Mouse (Mus musculus): ENCODE results near the gene Vps45.

The Vps45 gene

DNA sequence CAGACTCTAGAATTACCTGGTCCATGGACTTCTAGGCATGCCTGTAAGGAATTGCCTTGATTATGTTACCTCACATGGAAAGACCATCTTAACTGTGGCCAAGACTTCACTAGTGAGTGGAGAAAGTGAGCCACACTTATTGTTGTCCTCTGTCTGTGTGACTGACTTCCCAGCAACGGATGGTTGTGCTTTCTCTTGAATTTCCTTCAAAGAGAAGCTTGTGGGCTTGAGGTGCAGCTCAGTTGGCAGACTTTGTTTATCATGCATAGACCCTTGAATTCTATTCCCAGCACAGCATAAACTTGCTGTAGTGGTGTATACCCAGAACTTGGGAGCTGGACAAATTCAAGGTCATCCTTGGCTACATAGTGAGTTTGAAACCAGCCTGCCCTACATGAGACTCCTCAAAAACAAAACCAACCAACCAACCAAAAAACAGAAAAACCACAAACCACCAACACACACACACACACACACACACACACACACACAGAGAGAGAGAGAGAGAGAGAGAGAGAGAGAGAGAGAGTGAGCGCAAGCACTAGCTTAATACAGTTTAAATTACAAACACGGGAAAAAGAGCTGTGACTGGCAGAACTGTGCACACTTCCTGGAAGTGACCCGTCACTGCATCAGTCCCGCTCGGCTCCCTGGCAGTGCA is 26.1 kb downstream of the Vps45 start:
- TF ChIP-seq GATA4 (IDR thresholded peaks at IDR 0.05; ENCODE audit: insufficient replicate concordance, low read length): no peak

GRCm38 (mm10) chr3:96029766-96030165 is 28.5 kb downstream of the Vps45 start:
- TF ChIP-seq GATA4 (IDR thresholded peaks at IDR 0.05; ENCODE audit: insufficient replicate concordance, low read length): no peak

GRCm38 (mm10) chr3:96029336-96029735 is 28.9 kb downstream of the Vps45 start:
- TF ChIP-seq GATA4 (IDR thresholded peaks at IDR 0.05; ENCODE audit: insufficient replicate concordance, low read length): no peak

- TF ChIP-seq GATA4 (IDR thresholded peaks at IDR 0.05; ENCODE audit: insufficient replicate concordance, low read length): no peak
Measured at GRCm38 (mm10) chr3:96027875-96028274, 30.4 kb downstream of the Vps45 start.

- TF ChIP-seq GATA4 (IDR thresholded peaks at IDR 0.05; ENCODE audit: insufficient replicate concordance, low read length): no peak
Measured at GRCm38 (mm10) chr3:96027145-96027544, 31.1 kb downstream of the Vps45 start.

GRCm38 (mm10) chr3:96021421-96022128 is 36.7 kb downstream of the Vps45 start:
- no peak for TF ChIP-seq GATA4 (IDR thresholded peaks at IDR 0.05; ENCODE audit: insufficient replicate concordance, low read length)

DNA sequence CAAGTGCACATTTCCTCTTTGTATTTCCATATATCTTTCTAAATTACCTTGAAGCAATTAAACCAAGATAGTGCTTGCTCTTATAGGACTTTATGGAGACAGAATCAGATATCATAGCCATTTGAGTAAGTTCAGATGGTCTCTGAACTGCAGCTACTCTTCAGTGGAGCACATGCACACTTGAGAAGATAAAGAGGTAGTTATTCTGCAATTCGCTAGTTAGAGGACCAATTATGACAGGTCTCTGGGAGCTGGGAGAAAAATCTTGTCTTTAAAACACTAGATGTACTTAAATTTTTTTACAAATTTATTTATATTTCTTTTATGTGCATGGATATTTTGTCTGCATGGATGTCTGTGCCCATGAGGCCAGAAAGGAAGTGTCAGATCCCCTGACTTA is 37.5 kb downstream of the Vps45 start:
- TF ChIP-seq GATA4 (IDR thresholded peaks at IDR 0.05; ENCODE audit: insufficient replicate concordance, low read length): no peak

DNA sequence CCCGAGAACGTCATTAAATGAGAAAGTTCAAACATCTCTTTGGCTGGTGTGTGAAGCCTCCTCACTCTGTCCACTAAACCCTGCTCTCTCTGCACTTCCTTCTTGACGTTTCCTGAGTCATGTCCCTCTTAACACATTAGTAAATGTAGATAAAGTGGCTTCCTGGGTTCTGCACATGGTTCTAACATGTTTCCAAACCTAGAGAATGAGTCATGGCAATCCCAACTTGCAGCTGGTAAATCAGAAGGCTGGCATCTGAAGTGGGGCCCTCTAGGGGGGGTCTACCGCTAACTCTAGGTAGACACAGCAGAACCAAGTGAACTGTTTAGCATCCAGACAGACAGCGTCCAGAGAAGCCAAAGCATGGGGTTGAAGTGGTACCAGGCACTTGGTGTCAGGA is 40.8 kb downstream of the Vps45 start:
- no peak for TF ChIP-seq GATA4 (IDR thresholded peaks at IDR 0.05; ENCODE audit: insufficient replicate concordance, low read length)

GRCm38 (mm10) chr3:96016257-96016889 is 41.9 kb downstream of the Vps45 start:
- TF ChIP-seq GATA4 (IDR thresholded peaks at IDR 0.05; ENCODE audit: insufficient replicate concordance, low read length): no peak

DNA sequence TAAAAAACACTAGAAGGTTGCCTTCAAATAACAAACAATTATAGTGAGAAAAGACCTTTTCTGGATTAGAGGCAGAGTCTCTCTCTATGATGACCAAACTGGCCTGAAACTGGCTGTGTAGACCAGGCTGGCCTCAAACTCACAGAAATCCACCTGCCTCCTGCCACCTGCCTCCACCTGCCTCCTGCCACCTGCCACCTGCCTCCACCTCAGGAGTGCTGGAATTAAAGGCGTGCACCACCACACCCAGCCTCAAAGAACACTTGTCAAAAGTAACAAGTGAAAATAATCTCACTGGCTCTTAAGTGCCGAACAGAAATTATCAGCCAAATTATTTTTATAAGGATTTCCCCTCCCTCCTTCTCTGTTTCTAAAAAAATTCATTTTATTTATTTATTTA is 42.6 kb downstream of the Vps45 start:
- TF ChIP-seq GATA4 (IDR thresholded peaks at IDR 0.05; ENCODE audit: insufficient replicate concordance, low read length): no peak

DNA sequence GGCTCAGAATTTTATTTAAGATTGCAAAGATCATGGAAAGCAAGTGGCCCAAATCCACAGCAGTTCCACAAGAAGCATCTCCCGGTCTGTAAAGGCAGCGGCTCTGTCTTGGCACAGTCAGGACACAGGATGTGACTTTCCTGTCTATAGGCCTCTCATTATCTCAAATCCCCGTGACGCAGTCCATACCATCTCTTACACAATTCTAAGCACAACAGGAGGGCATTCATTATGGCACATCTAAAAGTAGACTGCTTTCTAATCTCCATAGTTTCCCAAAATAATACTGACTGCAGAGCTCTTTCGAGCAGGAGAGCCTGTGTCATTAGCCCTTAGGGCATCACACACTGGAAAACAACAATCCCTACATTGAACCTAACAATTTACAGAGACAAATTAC is 45.5 kb downstream of the Vps45 start:
- TF ChIP-seq GATA4 (IDR thresholded peaks at IDR 0.05; ENCODE audit: insufficient replicate concordance, low read length): no peak

GRCm38 (mm10) chr3:96008463-96008862 is 49.8 kb downstream of the Vps45 start:
- no peak for TF ChIP-seq GATA4 (IDR thresholded peaks at IDR 0.05; ENCODE audit: insufficient replicate concordance, low read length)

DNA sequence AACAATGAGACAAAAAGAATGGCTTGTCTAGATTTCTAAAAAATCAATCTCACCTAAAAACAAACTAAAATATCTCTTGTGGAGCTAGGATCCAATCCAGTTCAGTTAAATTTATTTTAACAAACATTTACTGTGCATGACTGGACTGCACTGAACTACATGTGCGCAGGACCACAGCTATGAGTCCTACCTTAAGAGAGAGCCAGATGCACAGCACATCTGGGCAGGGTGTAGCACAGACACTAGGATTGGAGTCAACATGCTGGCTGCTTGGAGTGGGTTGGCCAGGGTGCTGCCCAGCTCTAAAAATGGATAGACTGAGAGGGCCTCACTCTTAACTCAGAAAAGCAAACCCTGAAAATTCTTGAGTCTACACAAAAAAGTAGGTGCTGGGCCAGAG is 56.7 kb downstream of the Vps45 start:
- no peak for TF ChIP-seq GATA4 (IDR thresholded peaks at IDR 0.05; ENCODE audit: insufficient replicate concordance, low read length)

DNA sequence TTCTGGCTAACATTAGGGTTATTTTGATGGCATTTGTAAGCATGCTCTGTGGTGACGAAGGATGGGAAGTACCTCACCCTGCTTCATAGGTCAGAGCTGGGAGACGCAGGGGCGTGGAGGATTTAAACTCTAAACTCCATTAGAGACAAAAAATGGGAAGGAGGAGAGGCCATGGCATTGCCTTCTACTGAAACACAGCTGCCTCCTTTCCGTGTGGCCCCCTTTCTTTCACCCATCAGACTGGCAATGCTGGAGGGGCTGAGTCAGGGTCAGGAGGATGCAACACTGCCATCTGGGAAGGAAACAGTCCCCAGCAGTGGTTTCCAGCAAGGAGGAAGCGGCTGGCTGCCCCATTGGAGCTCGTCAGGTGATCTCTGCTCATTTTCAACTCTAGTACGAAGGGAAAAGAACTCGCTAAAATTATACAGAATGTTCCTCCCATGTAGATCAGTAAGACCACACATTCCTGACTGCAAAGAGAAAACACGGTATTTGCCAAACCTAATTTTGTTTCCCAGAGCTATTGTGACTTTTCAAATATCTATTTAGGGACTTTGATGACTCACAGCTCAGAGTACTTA is 57.3 kb downstream of the Vps45 start:
- no peak for TF ChIP-seq GATA4 (IDR thresholded peaks at IDR 0.05; ENCODE audit: insufficient replicate concordance, low read length)

- TF ChIP-seq GATA4 (IDR thresholded peaks at IDR 0.05; ENCODE audit: insufficient replicate concordance, low read length): no peak
Measured at GRCm38 (mm10) chr3:96000080-96000632, 58.1 kb downstream of the Vps45 start.
